Mouse (Mus musculus): ENCODE data around the gene Brdt. TPM values are rescaled to one million over a fixed set of nuclear protein-coding genes. Genes with fewer than 3 reads are reported as not detected.

Gene Brdt
- polyA plus RNA-seq, 2 experiments = 0.11 to 0.16 TPM

GRCm38 (mm10) chr5:107415098-107415497, 84.1 kb downstream of the Brdt start:
- H3K9ac ChIP-seq (replicated peaks) = no peak overlapping the region
- no peak for TF ChIP-seq EP300 (IDR thresholded peaks at IDR 0.05; ENCODE audit: low read depth)
- no peak for TF ChIP-seq CTCF (IDR thresholded peaks at IDR 0.05; ENCODE audit: low read depth)
- H3K4me3 ChIP-seq (ENCODE audit: insufficient read depth in 1 of 2, low read depth in 2 of 2, low read length in 2 of 2) = no peak overlapping the region
- ATAC-seq (ENCODE audit: insufficient read depth) = no peak
- no peaks in the 10 kb centered on the region for H3K27me3 ChIP-seq (ENCODE audit: control insufficient read depth, insufficient read depth, low read length)
- H3K4me1 ChIP-seq (replicated peaks; ENCODE audit: control insufficient read depth in 2 of 2, insufficient read depth in 2 of 2, low read length in 1 of 2) = no peaks in the 10 kb centered on the region
- WGBS (ENCODE audit: insufficient replicate concordance) = 52% methylated on average over 2 of the region's 2 CpGs
- no peaks in the 10 kb centered on the region for H3K36me3 ChIP-seq (replicated peaks; ENCODE audit: control insufficient read depth, insufficient read depth, low read depth)
- H3K27ac ChIP-seq = no peak overlapping the region
- H3K9me3 ChIP-seq (ENCODE audit: control insufficient read depth, low read length) = no peaks in the 10 kb centered on the region
- no peak overlapping the region for H3K4me2 ChIP-seq (ENCODE audit: low read depth)
- no peak for DNase-seq (ENCODE audit: low read depth in 3 of 3, low spot score in 3 of 3)

GRCm38 (mm10) chr5:107421676-107422075, 90.7 kb downstream of the Brdt start:
- TF ChIP-seq CTCF (IDR thresholded peaks at IDR 0.05; ENCODE audit: low read depth) = no peak
- no peak for TF ChIP-seq EP300 (IDR thresholded peaks at IDR 0.05; ENCODE audit: low read depth)
- Histone ChIP-seq H3K36me3 (replicated peaks; ENCODE audit: control insufficient read depth, insufficient read depth, low read depth) (no peaks in the 10 kb centered on the region), H3K27me3 (ENCODE audit: control insufficient read depth, insufficient read depth, low read length) (no peaks in the 10 kb centered on the region), H3K4me3 (ENCODE audit: insufficient read depth in 1 of 2, low read depth in 2 of 2, low read length in 2 of 2) (no peak overlapping the region), H3K4me1 (replicated peaks; ENCODE audit: control insufficient read depth in 2 of 2, insufficient read depth in 2 of 2, low read length in 1 of 2) (no peaks in the 10 kb centered on the region), H3K4me2 (ENCODE audit: low read depth) (no peak overlapping the region), H3K9me3 (ENCODE audit: control insufficient read depth, low read length) (no peaks in the 10 kb centered on the region), H3K9ac (replicated peaks) (no peak overlapping the region), H3K27ac (no peak overlapping the region)
- WGBS (ENCODE audit: insufficient replicate concordance) = 55% methylated on average over 1 of the region's 1 CpGs
- ATAC-seq (ENCODE audit: insufficient read depth) = no peak
- no peak for DNase-seq (ENCODE audit: low read depth in 3 of 3, low spot score in 3 of 3)

DNA sequence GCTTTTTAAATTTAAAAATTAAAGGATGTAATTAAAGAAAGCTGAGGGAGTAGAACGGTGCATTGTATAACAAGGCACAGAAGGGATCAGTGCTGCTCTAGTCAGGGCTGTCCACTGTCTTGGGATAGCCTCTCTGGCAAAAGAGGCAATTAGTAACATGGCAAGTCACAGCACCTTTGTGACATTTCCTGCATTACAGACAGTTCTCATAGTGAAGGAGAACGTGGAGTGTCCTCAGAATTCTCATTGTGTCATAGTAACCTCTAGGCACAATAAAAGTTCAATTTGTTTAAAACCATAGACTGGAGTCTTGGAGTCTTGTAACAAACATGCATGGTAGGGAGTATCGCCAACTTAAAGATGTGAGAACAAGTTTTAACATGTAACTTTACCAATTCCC, 100.3 kb downstream of the Brdt start, which contains the start of gene Lpcat2b:
Lpcat2b (plus strand) TSS at position 301 of the 400 bp plus-strand sequence.
- H3K4me1 ChIP-seq (replicated peaks; ENCODE audit: control insufficient read depth in 2 of 2, insufficient read depth in 2 of 2, low read length in 1 of 2) = peaks cover 0 to 4% of the 10 kb centered on the region in 2 experiments; a peak in 3 of 4 replicates
- TF ChIP-seq EP300 (IDR thresholded peaks at IDR 0.05; ENCODE audit: low read depth) (no peak), CTCF (IDR thresholded peaks at IDR 0.05; ENCODE audit: low read depth) (no peak)
- H3K4me3 ChIP-seq (ENCODE audit: insufficient read depth in 1 of 2, low read depth in 2 of 2, low read length in 2 of 2) = no peak within 1 kb of the TSS
- no peak for DNase-seq (ENCODE audit: low read depth in 3 of 3, low spot score in 3 of 3)
- H3K9me3 ChIP-seq (ENCODE audit: control insufficient read depth, low read length) = no peaks in the 10 kb centered on the region
- 53% methylated on average over 3 of the region's 3 CpGs for WGBS (ENCODE audit: insufficient replicate concordance)
- no peaks in the 10 kb centered on the region; the same call in none of the 2 replicates for H3K27me3 ChIP-seq (ENCODE audit: control insufficient read depth, insufficient read depth, low read length)
- no peak for ATAC-seq (ENCODE audit: insufficient read depth)
- no peak within 1 kb of the TSS for H3K4me2 ChIP-seq (ENCODE audit: low read depth)
- no peak within 1 kb of the TSS for H3K27ac ChIP-seq
- no peak within 1 kb of the TSS for H3K9ac ChIP-seq (replicated peaks)
- no peaks in the 10 kb centered on the region for H3K36me3 ChIP-seq (replicated peaks; ENCODE audit: control insufficient read depth, insufficient read depth, low read depth)

- Histone ChIP-seq H3K36me3 (replicated peaks; ENCODE audit: control insufficient read depth, insufficient read depth, low read depth) (no peaks in the 10 kb centered on the region), H3K27me3 (ENCODE audit: control insufficient read depth, insufficient read depth, low read length) (no peaks in the 10 kb centered on the region; the same call in none of the 2 replicates), H3K9me3 (ENCODE audit: control insufficient read depth, low read length) (no peaks in the 10 kb centered on the region), H3K4me2 (ENCODE audit: low read depth) (no peak overlapping the region), H3K27ac (no peak overlapping the region), H3K4me1 (replicated peaks; ENCODE audit: control insufficient read depth in 2 of 2, insufficient read depth in 2 of 2, low read length in 1 of 2) (peaks cover 18 to 21% of the 10 kb centered on the region in 2 experiments), H3K4me3 (ENCODE audit: insufficient read depth in 1 of 2, low read depth in 2 of 2, low read length in 2 of 2) (no peak overlapping the region), H3K9ac (replicated peaks) (no peak overlapping the region)
- 65% methylated on average over 5 of the region's 5 CpGs for WGBS (ENCODE audit: insufficient replicate concordance)
- TF ChIP-seq EP300 (IDR thresholded peaks at IDR 0.05; ENCODE audit: low read depth) = no peak
- no peak for TF ChIP-seq CTCF (IDR thresholded peaks at IDR 0.05; ENCODE audit: low read depth)
- no peak for DNase-seq (ENCODE audit: low read depth in 3 of 3, low spot score in 3 of 3)
- no peak for ATAC-seq (ENCODE audit: insufficient read depth)
Measured at GRCm38 (mm10) chr5:107434001-107434400, 103.0 kb downstream of the Brdt start.

DNA sequence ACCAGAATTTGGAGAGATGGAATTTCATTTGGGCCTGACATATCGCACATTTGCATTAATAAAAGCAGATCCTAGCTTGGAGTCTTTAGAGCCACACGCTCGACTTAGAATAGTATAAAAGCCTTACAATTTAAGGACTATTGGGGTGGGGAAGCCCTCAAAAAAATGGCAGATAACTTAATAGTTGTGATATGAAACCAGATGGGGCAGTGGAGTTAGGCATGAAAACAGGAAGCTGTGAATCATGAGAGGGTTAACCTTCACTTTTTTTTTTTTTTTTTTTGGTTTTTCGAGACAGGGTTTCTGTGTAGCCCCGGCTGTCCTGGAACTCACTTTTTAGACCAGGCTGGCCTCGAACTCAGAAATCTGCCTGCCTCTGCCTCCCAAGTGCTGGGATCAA, 105.2 kb downstream of the Brdt start:
- Histone ChIP-seq H3K27ac (no peak overlapping the region; the same call in 1 of the 2 replicates), H3K36me3 (replicated peaks; ENCODE audit: control insufficient read depth, insufficient read depth, low read depth) (no peaks in the 10 kb centered on the region), H3K4me2 (ENCODE audit: low read depth) (no peak overlapping the region), H3K9me3 (ENCODE audit: control insufficient read depth, low read length) (no peaks in the 10 kb centered on the region), H3K4me1 (replicated peaks; ENCODE audit: control insufficient read depth in 2 of 2, insufficient read depth in 2 of 2, low read length in 1 of 2) (peaks cover 20 to 21% of the 10 kb centered on the region in 2 experiments), H3K4me3 (ENCODE audit: insufficient read depth in 1 of 2, low read depth in 2 of 2, low read length in 2 of 2) (no peak overlapping the region), H3K27me3 (ENCODE audit: control insufficient read depth, insufficient read depth, low read length) (no peaks in the 10 kb centered on the region; the same call in none of the 2 replicates), H3K9ac (replicated peaks) (no peak overlapping the region)
- 66% methylated on average over 6 of the region's 6 CpGs for WGBS (ENCODE audit: insufficient replicate concordance)
- ATAC-seq (ENCODE audit: insufficient read depth) = no peak
- TF ChIP-seq CTCF (IDR thresholded peaks at IDR 0.05; ENCODE audit: low read depth) = no peak
- no peak for TF ChIP-seq EP300 (IDR thresholded peaks at IDR 0.05; ENCODE audit: low read depth)
- no peak for DNase-seq (ENCODE audit: low read depth in 3 of 3, low spot score in 3 of 3)

Other genes with a start within 250 kb of the Brdt start
- 3.1 and 4.3 TPM in 2 replicates for gene Tgfbr3, start 41.5 kb upstream of the Brdt start, polyA plus RNA-seq (2012; rRNA removed)
- gene Tgfbr3, start 41.5 kb upstream of the Brdt start, polyA plus RNA-seq (2014; fragmentation: Nextera tagmentation; extraction: Ambion mirVana) = 7.5 and 7.7 TPM in 2 replicates
- 0.03 TPM in 1 of 2 replicates, not detected in the other for gene Ephx4, start 71.6 kb downstream of the Brdt start, polyA plus RNA-seq (2012; rRNA removed)
- gene Ephx4, start 71.6 kb downstream of the Brdt start, polyA plus RNA-seq (2014; fragmentation: Nextera tagmentation; extraction: Ambion mirVana) = not detected in 2 replicates
- not detected in 2 replicates for gene Lpcat2b, start 100.4 kb downstream of the Brdt start, polyA plus RNA-seq (2012; rRNA removed)
- gene Lpcat2b, start 100.4 kb downstream of the Brdt start, polyA plus RNA-seq (2014; fragmentation: Nextera tagmentation; extraction: Ambion mirVana) = not detected in 2 replicates
- 0.75 and 1.1 TPM in 2 replicates for gene Btbd8, start 106.8 kb downstream of the Brdt start, polyA plus RNA-seq (2012; rRNA removed)
- 1.1 and 1.2 TPM in 2 replicates for gene Btbd8, start 106.8 kb downstream of the Brdt start, polyA plus RNA-seq (2014; fragmentation: Nextera tagmentation; extraction: Ambion mirVana)
- 0.02 and 0.06 TPM in 2 replicates for gene Gm42669, start 176.5 kb downstream of the Brdt start, polyA plus RNA-seq (2012; rRNA removed)
- gene Gm42669, start 176.5 kb downstream of the Brdt start, polyA plus RNA-seq (2014; fragmentation: Nextera tagmentation; extraction: Ambion mirVana) = 0.06 TPM in 1 of 2 replicates, not detected in the other
- 0.01 TPM in 2 replicates for gene 1700028K03Rik, start 203.6 kb downstream of the Brdt start, polyA plus RNA-seq (2012; rRNA removed)
- not detected in 2 replicates for gene 1700028K03Rik, start 203.6 kb downstream of the Brdt start, polyA plus RNA-seq (2014; fragmentation: Nextera tagmentation; extraction: Ambion mirVana)